Mouse (Mus musculus): ENCODE measurements around the gene BC017158.

BC017158 gene

GRCm38 (mm10) chr7:128235481-128235880 is 62.5 kb downstream of the BC017158 start:
- no peak for DNase-seq (ENCODE audit: low read depth)

GRCm38 (mm10) chr7:128234796-128235195 is 63.2 kb downstream of the BC017158 start:
- DNase-seq (ENCODE audit: low read depth) = no peak

GRCm38 (mm10) chr7:128231741-128232140 is 66.2 kb downstream of the BC017158 start:
- DNase-seq (ENCODE audit: low read depth) = no peak

Data from fibroblast of lung, adult 2 months (primary cell).